Mouse (Mus musculus): ENCODE data around the gene Gm42906.

DNA sequence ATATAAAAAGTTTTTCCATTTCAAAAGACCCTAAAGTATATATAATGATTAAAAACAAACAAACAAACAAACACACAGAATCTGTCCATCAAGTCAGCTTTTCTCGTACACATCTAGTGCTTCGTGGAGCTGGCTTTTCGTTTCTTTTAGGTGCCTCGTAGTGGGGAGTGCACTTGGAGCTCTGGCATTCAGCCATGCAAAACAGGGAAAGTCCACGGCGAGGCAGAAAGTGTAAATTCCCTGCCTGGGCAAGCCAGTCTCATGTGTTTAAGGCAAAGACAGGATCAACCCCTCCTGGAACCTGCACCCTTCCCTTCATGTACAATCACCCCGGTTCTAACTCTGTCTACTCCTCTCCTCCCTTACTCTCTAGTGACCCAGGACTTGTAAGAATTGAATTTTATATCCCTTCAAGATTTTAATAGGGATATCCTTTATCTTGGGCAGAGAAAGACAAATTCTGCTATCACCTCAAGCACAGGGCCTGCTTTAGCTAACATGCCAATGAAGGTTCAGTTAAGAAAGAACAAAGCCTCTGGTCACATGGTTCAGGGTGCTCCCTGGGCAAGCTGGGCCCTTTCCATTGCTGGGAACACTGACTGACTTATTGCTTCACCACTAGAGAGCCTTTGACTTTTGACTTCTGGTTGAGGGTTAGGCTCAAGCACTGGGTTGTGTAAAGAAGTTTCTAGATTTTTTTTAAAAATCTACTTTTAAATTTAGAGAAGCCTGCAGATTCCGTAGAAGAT is 292.7 kb downstream of the Gm42906 start:
- no peak for TF ChIP-seq POLR2A (IDR thresholded peaks at IDR 0.05; ENCODE audit: control insufficient read depth in 1 of 2, insufficient read depth in 1 of 2, low read depth in 1 of 2, low read length in 2 of 2, poor library complexity in 1 of 2)
- no peak for TF ChIP-seq CTCF (IDR thresholded peaks at IDR 0.05 in 2 of 3, conservative IDR thresholded peaks at IDR 0.05 in 1 of 3; ENCODE audit: control insufficient read depth in 1 of 3, insufficient read depth in 1 of 3, low read depth in 2 of 3, low read length in 3 of 3, poor library complexity in 1 of 3, severe bottlenecking in 1 of 3)

All from MEL (cell line).